ENCODE assay signal across 8 mouse cellular contexts in genomic region chr1:32172506-32173239, GRCm38 (mm10). TPM values are rescaled to one million over a fixed set of nuclear protein-coding genes. Genes with fewer than 3 reads are reported as not detected.
A peak's percentile ranks its signal among the peaks of the same experiment; 100 is the strongest.
DNase-seq lines count a peak whose midpoint lies in the region; ATAC-seq lines count a peak whose summit lies in the region.

Gene Khdrbs2 (plus strand): TSS chr1:32172714.

- H3K4me3 ChIP-seq in hindbrain, embryonic 14.5 days (replicated peaks; ENCODE audit: low read length): peak within 1 kb of the TSS; percentile 44

- peaks cover 15% of the 10 kb centered on the region for H3K4me1 ChIP-seq in hindbrain, embryonic 14.5 days (replicated peaks; ENCODE audit: control insufficient read depth, insufficient read depth, low read length)

- under 1% methylated on average over 53 of the region's 53 CpGs for WGBS in hindbrain, embryonic 14.5 days

- peak within 1 kb of the TSS; percentile 63 for H3K4me2 ChIP-seq in hindbrain, embryonic 14.5 days (replicated peaks)

- no peaks in the 10 kb centered on the region for H3K36me3 ChIP-seq in hindbrain, embryonic 14.5 days (replicated peaks; ENCODE audit: control insufficient read depth, insufficient read depth)

- H3K9me3 ChIP-seq in hindbrain, embryonic 14.5 days (ENCODE audit: control insufficient read depth, low read length): no peaks in the 10 kb centered on the region

- DNase-seq in adrenal gland, adult 18-20 months (ENCODE audit: low spot score in 2 of 2): peak; percentile 29 to 39
- DNase-seq in cerebellum, postnatal 25 days: peak; percentile 94 to 97
- DNase-seq in frontal cortex, postnatal 25 days (ENCODE audit: low spot score in 2 of 2): peak; percentile 76 to 83
- peak; percentile 89 for DNase-seq in hindbrain, embryonic 14.5 days (ENCODE audit: low spot score)
- peak; percentile 74 to 86 for DNase-seq in layer of hippocampus, postnatal 25 days (ENCODE audit: extremely low spot score in 1 of 2, low spot score in 1 of 2)
- DNase-seq in lung, postnatal 10 days: peak; percentile 65
- peak; percentile 82 for DNase-seq in retina, postnatal 7 days (ENCODE audit: low read depth, low spot score)

- no peaks in the 10 kb centered on the region for H3K27me3 ChIP-seq in hindbrain, embryonic 14.5 days (ENCODE audit: control insufficient read depth, insufficient read depth, low read length)

- H3K27ac ChIP-seq in hindbrain, embryonic 14.5 days: peak within 1 kb of the TSS; percentile 59

- peak; percentile 100 for ATAC-seq in hindbrain, embryonic 14.5 days (ENCODE audit: low FRiP score)
- no peak for ATAC-seq in monocyte, adult 5-6 weeks (replicated peaks; ENCODE audit: insufficient number of reproducible peaks, low FRiP score, low TSS enrichment, poor library complexity, severe bottlenecking)

- H3K9ac ChIP-seq in hindbrain, embryonic 14.5 days: peak within 1 kb of the TSS; percentile 66

RNA-seq across cellular contexts. Expression of gene Khdrbs2, which starts in this region (rescaled TPM):
- under 1 TPM; 0.73 to 0.80 TPM for total RNA-seq in adrenal gland, adult 18-20 months (2021)
- polyA plus RNA-seq in hindbrain, embryonic 14.5 days (2014; fragmentation: Nextera tagmentation; extraction: Ambion mirVana): 54.3 and 71.0 TPM in 2 replicates
- 10 to 100 TPM; 12.6 to 16.0 TPM for total RNA-seq in layer of hippocampus, postnatal 25 days (2021)
- total RNA-seq in monocyte, adult 5-6 weeks (2017): not detected in 3 replicates

Comparison
In these comparisons a context has a peak if more than half of its experiments do, and no peak if none do; other contexts are left out.
1. RNA of gene Khdrbs2 (total RNA-seq): 12.6 to 16.0 TPM in layer of hippocampus, postnatal 25 days; 0.73 to 0.80 TPM in adrenal gland, adult 18-20 months and not detected in monocyte, adult 5-6 weeks; every median in the first group is over 4 times any median in the second.
2. Peak in DNase-seq in adrenal gland, adult 18-20 months; RNA of the gene not detected or under 1 TPM.
3. DNase-seq: peak in every context shown above with its lines; median percentile 96 in cerebellum, postnatal 25 days; 89 in hindbrain, embryonic 14.5 days; 82 in retina, postnatal 7 days; 80 in layer of hippocampus, postnatal 25 days; 80 in frontal cortex, postnatal 25 days; 65 in lung, postnatal 10 days; 34 in adrenal gland, adult 18-20 months.